Mouse (Mus musculus) cortical plate, adult 2 months (tissue): Measurements from ENCODE around the gene Sstr2.

Experiments
- CTCF ChIP-seq: fragments of 200-500 bp; IDR thresholded peaks from 2 replicates; pipeline ENCODE4 v1.5.1; 2011; ENCODE audit warnings: mild to moderate bottlenecking, control low read depth, low read length; ENCODE audit not compliant: insufficient read depth; ENCODE audit errors: extremely low read depth
- POLR2A ChIP-seq: fragments of 200-500 bp; IDR thresholded peaks from 2 replicates; pipeline ENCODE4 v1.6.1; 2011; ENCODE audit warnings: mild to moderate bottlenecking, low read length, control low read depth; ENCODE audit not compliant: insufficient read depth; ENCODE audit errors: extremely low read depth

- no peak for TF ChIP-seq CTCF
- no peak for TF ChIP-seq POLR2A
Observed at GRCm38 (mm10) chr11:113609581-113609980, 9.6 kb upstream of the Sstr2 start.
